Mouse (Mus musculus) hindbrain, postnatal 0 days (tissue): ENCODE data around the gene Wwtr1. TPM values are rescaled to one million over a fixed set of nuclear protein-coding genes. Genes with fewer than 3 reads are reported as not detected.

Experiments
- ATAC-seq: fragments of 200-750 bp; cut with Nextera tagmentation; 2 replicates; pipeline ENCODE4 v1.8.0; 2017; ENCODE audit warnings: mild to moderate bottlenecking, moderate TSS enrichment, moderate library complexity
- DNase-seq: peaks from one replicate; pipeline ENCODE4 v3.0.0-alpha.2; 2015; ENCODE audit warnings: low spot score
- H3K27ac ChIP-seq: fragments of 300-500 bp; sonication (generic); 2 replicates; pipeline ENCODE4 v1.5.1; 2014; ENCODE audit warnings: mild to moderate bottlenecking
- H3K27me3 ChIP-seq: fragments of 300-500 bp; sonication (generic); 2 replicates; pipeline ENCODE4 v1.6.1; 2014; ENCODE audit warnings: low read length, mixed read lengths; ENCODE audit not compliant: insufficient read depth
- H3K36me3 ChIP-seq: fragments of 300-500 bp; sonication (generic); 2 replicates; pipeline ENCODE4 v1.6.1; 2014; ENCODE audit warnings: low read length, mixed read lengths; ENCODE audit not compliant: insufficient read depth
- H3K4me1 ChIP-seq: fragments of 300-500 bp; sonication (generic); 2 replicates; pipeline ENCODE4 v1.6.1; 2014; ENCODE audit warnings: antibody characterized with exemption, low read length, mixed read lengths; ENCODE audit not compliant: insufficient read depth
- H3K4me2 ChIP-seq: fragments of 300-500 bp; sonication (generic); 2 replicates; pipeline ENCODE4 v1.6.1; 2014; ENCODE audit warnings: low read depth, mild to moderate bottlenecking, low read length, moderate library complexity, mixed read lengths
- H3K4me3 ChIP-seq: fragments of 300-500 bp; sonication (generic); 2 replicates; pipeline ENCODE4 v1.5.1; 2014; ENCODE audit warnings: low read length
- H3K9ac ChIP-seq: fragments of 300-500 bp; sonication (generic); replicated peaks from 2 replicates; pipeline ENCODE4 v1.6.1; 2014; ENCODE audit warnings: mild to moderate bottlenecking, low read length, moderate library complexity, mixed read lengths
- H3K9me3 ChIP-seq: fragments of 300-500 bp; sonication (generic); 2 replicates; pipeline ENCODE4 v1.6.1; 2016; ENCODE audit warnings: low read length, mixed read lengths
- CTCF ChIP-seq: IDR thresholded peaks from 2 replicates; pipeline ENCODE4 v1.5.1; 2016; ENCODE audit warnings: antibody characterized with exemption, control low read depth, low read depth
- WGBS: fragments of 180-500 bp; shearing (Covaris S2); extraction: QIAGEN DNeasy Blood & Tissue Kit; methylation state at CpG from one replicate; pipeline ENCODE4 v1.1.7; 2014; 5-methylcytosine and 5-hydroxymethylcytosine counted together
- polyA plus RNA-seq: library from polyadenylated mRNA; unstranded; fragments of >200 nt; fragmentation: Nextera tagmentation; extraction: Ambion mirVana; gene quantifications from 2 replicates; pipeline ENCODE4 v1.2.1, GENCODE M21; 2015
- total RNA-seq: library from RNA; depleted of rRNA; stranded (reverse); fragments of >200 nt; gene quantifications from 2 replicates; pipeline ENCODE4 v1.2.3, GENCODE M21; 2014; rRNA removed

Wwtr1 gene
- total RNA-seq, result 33.1 and 34.1 TPM in 2 replicates
- polyA plus RNA-seq, result 10.3 and 11.1 TPM in 2 replicates

DNA sequence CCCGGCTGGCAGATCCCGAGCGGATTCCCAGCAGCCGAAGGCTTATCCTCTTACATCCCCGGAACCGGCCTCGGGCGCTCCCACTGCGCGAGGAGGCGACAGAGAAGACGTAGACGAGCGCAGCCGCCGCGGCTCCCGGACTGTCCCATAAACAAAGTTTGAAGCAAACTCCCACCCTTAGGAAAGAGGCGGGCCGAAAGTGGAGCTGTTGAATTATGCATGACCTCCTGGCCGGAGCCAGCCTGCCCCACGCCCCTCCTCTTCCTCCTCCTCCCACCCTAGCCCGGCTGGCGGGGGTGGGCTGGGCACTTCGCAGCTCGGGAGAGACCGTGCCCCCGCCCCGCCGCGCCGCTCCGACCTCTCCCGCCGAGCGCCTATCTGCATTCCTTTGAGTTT, at the start of gene Wwtr1:
Gene Wwtr1 (minus strand): TSS at position 251 of the 396 bp plus-strand sequence.
- H3K36me3 ChIP-seq, result no peaks in the 10 kb centered on the region
- WGBS, result under 1% methylated on average over 36 of the region's 36 CpGs
- H3K4me2 ChIP-seq, result peak within 1 kb of the TSS; percentile 97
- no peak for TF ChIP-seq CTCF
- H3K9me3 ChIP-seq, result no peaks in the 10 kb centered on the region
- peak within 1 kb of the TSS; percentile 63 for H3K4me3 ChIP-seq
- DNase-seq (peak; percentile 84), ATAC-seq (peak; percentile 93)
- no peaks in the 10 kb centered on the region for H3K27me3 ChIP-seq
- H3K4me1 ChIP-seq, result 0 out of 2 replicates have a peak, but pooled peaks cover 2% of the 10 kb centered on the region
- H3K9ac ChIP-seq, result peak within 1 kb of the TSS; percentile 53
- peak within 1 kb of the TSS; percentile 80 for H3K27ac ChIP-seq

DNA sequence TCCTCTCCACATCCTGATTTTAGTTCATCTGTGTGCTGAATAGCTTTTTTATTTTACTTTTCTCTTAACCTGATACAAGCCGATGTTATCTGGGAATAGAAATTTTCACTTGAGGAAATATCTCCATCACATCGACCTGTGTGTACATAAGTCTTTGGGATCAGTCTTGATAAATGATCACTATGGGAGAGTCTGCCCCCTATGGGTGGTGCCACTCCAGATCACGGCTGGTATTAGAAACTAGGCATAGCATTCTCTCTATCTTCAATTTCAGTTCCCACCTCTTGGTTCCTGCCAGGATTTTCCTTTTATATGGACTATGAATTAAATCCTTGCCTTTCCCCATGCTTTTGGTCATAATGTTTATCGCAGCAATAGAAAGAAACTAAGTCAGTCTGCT, 44.0 kb upstream of the Wwtr1 start:
- Histone ChIP-seq H3K27me3 (no peaks in the 10 kb centered on the region), H3K36me3 (no peaks in the 10 kb centered on the region), H3K4me3 (no peak overlapping the region), H3K4me2 (no peak overlapping the region), H3K27ac (no peak overlapping the region), H3K9ac (no peak overlapping the region), H3K9me3 (no peaks in the 10 kb centered on the region), H3K4me1 (no peaks in the 10 kb centered on the region)
- DNase-seq (peak; percentile 5), ATAC-seq (no peak)
- 73% methylated on average over 4 of the region's 4 CpGs for WGBS
- TF ChIP-seq CTCF, result peak; percentile 48

DNA sequence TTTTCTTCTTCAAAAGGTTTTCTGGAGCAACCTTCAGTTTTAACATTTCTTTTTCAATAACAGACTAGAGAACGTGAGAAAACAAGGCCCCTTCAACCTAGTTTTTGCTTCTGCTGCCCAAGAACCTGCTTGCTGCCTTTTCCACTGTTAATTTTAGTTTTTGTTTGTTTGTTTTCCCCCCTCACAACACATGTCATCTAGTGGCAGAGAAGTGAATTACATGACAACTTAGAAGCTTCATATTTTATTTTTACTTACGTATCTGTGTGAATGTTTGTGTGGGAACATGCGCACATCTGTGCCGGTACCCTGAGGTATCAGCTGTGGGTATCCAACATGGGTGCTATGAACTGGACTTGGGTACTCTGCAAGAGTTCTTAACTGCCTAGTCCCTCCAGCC, 39.9 kb upstream of the Wwtr1 start:
- Histone ChIP-seq H3K4me3 (no peak overlapping the region), H3K9ac (no peak overlapping the region), H3K27ac (no peak overlapping the region), H3K27me3 (no peaks in the 10 kb centered on the region), H3K4me1 (no peaks in the 10 kb centered on the region), H3K9me3 (no peaks in the 10 kb centered on the region), H3K36me3 (no peaks in the 10 kb centered on the region), H3K4me2 (no peak overlapping the region)
- peak; percentile 57 for TF ChIP-seq CTCF
- WGBS, result 89% methylated on average over 4 of the region's 4 CpGs
- no peak for ATAC-seq
- peak; percentile 7 for DNase-seq

DNA sequence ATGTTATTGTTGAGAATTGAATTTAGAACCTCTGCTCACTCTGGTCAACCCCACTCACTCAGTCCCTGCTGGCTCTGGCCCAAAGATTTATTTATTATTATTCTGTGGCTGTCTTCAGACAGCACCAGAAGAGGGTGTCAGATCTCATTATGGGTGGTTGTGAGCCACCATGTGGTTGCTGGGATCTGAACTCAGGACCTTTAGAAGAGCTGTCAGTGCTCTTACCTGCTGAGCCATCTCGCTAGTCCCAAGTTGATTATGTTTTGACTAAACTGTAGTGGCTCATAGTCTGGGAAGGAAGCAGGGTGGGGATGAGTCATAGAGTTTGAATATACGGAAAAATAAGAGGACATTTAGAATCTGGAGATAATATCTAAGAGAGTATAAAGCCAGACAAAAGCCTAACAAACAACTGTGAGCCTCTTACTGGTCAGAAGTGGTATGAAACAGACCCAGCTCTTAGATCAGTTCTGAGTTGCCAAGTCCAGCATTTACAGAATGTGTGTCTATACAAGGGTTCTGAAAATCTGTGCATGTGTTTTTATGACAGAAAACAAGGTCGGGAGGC, 36.8 kb upstream of the Wwtr1 start:
- H3K4me3 ChIP-seq, result no peak overlapping the region
- DNase-seq (no peak), ATAC-seq (no peak)
- no peak overlapping the region for H3K27ac ChIP-seq
- no peaks in the 10 kb centered on the region for H3K4me1 ChIP-seq
- H3K4me2 ChIP-seq, result no peak overlapping the region
- no peak for TF ChIP-seq CTCF
- H3K27me3 ChIP-seq, result no peaks in the 10 kb centered on the region
- H3K9ac ChIP-seq, result no peak overlapping the region
- WGBS, result 82% methylated on average over 3 of the region's 3 CpGs
- no peaks in the 10 kb centered on the region for H3K9me3 ChIP-seq
- no peaks in the 10 kb centered on the region for H3K36me3 ChIP-seq

DNA sequence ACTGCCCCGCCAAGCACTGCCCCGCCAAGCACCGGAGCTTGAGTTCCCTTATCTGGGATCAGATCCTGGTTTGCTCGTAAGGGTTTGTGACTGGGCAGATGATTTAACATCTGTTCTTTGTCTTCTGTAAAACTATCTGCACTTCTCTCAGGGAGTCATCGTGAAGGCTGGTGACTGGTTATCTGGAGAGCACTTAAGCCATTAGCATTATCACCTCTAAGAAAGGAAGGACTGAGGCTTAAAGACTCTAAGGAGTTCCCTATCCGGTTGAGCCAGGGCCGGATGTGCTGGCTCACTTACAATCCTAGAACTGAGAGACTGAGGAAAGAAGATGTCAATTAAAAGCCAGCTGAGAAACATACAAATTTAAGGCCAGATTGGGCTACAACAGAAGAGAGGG, 36.1 kb upstream of the Wwtr1 start:
- Histone ChIP-seq H3K36me3 (no peaks in the 10 kb centered on the region), H3K27me3 (no peaks in the 10 kb centered on the region), H3K9me3 (no peaks in the 10 kb centered on the region), H3K27ac (no peak overlapping the region), H3K9ac (no peak overlapping the region), H3K4me1 (no peaks in the 10 kb centered on the region), H3K4me2 (no peak overlapping the region), H3K4me3 (no peak overlapping the region)
- DNase-seq (no peak), ATAC-seq (no peak)
- 86% methylated on average over 7 of the region's 7 CpGs for whole genome bisulfite sequencing
- TF ChIP-seq CTCF, result no peak

DNA sequence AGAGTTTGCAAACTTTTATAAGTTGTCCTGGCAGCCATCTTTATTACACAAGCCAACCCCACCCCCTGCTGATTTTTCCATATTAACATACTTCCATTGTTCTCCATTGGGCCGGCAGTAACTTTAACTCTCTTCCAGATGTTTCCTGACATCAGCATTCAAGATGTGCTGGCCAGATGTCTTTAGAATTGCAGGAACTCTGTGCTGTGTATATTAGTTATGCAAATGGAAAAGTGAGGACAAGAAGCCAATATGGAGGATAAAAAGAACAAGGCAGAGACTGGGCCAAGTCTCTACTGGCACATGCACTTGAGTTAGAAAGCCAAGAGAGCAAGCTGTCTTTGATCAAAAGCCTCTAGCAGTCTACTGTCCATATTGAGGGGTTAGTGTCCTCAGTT, 28.9 kb upstream of the Wwtr1 start:
- Histone ChIP-seq H3K9me3 (no peaks in the 10 kb centered on the region), H3K4me1 (no peaks in the 10 kb centered on the region), H3K4me3 (no peak overlapping the region), H3K4me2 (no peak overlapping the region), H3K27me3 (no peaks in the 10 kb centered on the region), H3K27ac (no peak overlapping the region), H3K36me3 (no peaks in the 10 kb centered on the region), H3K9ac (no peak overlapping the region)
- no peak for DNase-seq
- WGBS, result 24% methylated on average over 1 of the region's 1 CpGs
- no peak for ATAC-seq
- TF ChIP-seq CTCF, result no peak

DNA sequence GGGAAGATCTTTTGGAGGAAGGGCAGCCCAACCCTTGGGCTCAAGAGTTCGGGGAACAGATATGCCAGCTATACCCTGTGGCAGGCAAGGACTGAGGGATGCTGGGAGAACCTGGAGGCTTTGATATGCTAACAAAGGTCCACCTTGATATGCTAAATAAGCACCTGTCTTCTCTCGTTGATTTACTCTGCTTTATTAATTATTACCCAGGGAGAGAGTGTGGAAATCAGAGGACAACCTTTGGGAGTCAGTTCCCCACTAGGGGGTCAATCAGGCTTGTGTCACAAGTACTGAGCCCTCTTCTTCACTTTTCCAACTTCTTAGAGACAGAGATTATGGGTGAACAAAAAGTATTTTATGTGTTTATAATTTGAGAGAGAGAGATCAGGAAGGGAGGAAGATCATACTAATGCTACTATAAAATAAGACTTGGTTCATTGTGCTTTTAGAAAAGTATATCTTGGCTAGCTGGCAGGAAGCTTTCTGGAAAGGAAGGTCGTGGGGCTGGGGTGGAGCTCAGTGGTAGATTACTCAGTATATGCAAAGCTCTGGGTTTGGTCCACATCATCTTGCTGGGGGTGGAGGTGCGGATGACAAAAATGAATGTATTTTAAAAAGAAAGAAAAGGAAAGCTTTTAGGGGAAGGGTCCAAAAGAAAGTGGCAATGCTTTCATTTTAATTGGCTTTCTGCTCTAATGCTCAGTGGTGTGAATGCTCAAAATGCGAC, 28.3 kb upstream of the Wwtr1 start:
- H3K4me2 ChIP-seq, result no peak overlapping the region
- H3K4me1 ChIP-seq, result no peaks in the 10 kb centered on the region
- H3K4me3 ChIP-seq, result no peak overlapping the region
- no peaks in the 10 kb centered on the region for H3K36me3 ChIP-seq
- H3K9ac ChIP-seq, result no peak overlapping the region
- no peaks in the 10 kb centered on the region for H3K27me3 ChIP-seq
- no peaks in the 10 kb centered on the region for H3K9me3 ChIP-seq
- H3K27ac ChIP-seq, result no peak overlapping the region
- DNase-seq, result no peak
- no peak for ATAC-seq
- WGBS, result 59% methylated on average over 5 of the region's 5 CpGs
- no peak for TF ChIP-seq CTCF
